Mouse (Mus musculus): ENCODE data around the gene Mrpl2.
A peak's percentile ranks its signal among the peaks of the same experiment; 100 is the strongest.

Mrpl2 gene

DNA sequence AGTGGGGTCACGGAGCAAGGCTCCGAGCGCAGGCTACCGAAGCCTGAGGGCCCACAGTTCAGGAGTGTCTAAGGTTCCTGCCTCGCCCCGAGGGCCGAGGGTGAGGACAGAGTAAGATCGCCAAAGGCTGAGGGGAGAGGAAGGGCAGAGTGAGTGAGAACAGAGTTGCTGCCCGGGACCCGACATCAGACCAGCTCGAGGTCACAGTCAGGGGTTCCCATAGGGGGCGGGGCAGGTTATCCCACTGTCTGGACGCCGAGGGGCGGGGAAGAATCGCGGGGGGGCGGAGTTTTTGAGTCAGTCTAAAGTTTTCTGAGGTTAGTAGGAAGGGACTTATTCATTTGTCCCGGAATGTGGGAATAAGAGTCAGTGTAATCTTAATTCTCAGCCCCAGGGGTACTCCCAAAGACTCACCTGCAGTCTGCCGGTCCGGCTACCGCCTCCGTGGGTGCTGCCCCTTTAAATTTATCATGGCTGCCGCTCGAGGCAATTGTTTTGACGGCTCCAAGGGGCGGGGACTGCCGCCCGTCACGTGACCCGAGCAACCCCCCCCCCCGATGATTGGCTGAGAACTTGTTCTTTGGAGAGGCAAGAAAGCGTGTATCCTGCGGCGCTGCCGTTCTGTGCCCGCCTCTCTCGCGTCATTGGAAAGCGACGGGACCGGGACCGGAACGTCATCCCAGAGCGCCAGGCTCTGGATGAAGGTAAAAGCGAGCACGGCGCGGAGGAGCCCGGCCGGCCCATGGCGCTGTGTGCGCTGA is at the start of gene Mrpl2, which contains the start of gene Klc4:
Gene Mrpl2 (plus strand): TSS at position 669 of the 761 bp plus-strand sequence.
Gene Klc4 (minus strand): TSS at position 462 of the 761 bp plus-strand sequence.
- peak; percentile 99 for DNase-seq

GRCm38 (mm10) chr17:46597956-46598355 is 48.1 kb upstream of the Mrpl2 start:
- DNase-seq = no peak

GRCm38 (mm10) chr17:46598963-46599362 is 47.1 kb upstream of the Mrpl2 start:
- no peak for DNase-seq

DNA sequence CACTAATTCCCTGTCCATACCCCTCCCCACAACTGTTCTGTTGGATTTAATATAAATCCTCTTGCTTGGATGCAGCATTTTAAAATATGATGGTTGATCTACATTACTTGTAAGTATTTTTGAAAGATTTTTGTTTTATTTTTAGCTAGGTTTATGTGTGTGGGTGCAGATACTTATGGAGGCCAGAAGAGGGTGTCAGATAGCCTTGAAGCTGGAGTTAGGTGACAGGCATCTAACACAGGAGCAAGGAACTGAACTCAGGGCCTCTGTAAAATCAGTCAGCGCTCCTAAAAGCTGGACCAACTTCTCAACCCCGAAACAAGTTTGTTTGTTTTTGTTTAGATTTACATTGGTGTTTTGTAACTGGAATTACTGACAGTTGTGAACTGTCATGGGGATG is 45.5 kb upstream of the Mrpl2 start:
- no peak for DNase-seq

DNA sequence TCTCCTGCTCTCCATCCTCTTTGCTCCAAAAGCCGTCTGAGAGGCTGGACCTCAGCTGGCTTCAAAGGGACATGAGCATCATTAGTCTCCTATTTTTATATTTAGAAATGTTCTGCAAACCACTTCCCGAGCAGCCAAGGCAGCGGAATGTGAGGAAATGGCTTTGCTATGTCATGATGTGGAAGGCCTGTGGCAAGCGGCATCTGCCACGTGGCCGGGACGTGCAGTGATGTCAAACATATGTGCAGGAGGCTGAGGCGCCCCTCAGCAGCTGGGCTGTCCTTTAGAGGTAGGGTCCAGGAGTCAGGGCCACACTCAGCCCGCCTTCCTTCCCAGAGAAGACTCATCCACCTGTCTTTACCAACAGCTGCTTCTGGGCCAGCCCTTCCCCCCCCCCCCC is 43.8 kb upstream of the Mrpl2 start:
- peak; percentile 36 for DNase-seq

DNA sequence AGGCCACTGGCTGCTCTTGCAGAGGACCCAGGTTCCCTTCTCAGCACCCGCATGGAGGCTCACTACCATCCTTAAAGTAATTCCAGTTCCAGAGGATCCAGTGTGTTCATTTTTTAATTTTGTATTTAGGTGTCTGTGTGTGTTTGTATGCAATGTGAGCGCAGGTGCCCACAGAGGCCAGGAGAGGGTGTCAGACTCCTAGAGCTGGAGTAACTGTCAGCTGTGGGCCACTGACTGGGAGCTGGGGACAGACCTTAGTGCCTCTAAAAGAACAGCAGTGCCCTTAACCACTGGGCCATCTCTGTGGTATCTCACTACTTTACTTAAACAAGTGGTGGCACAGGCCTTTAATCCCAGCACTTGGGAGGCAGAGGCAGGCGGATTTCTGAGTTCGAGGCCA is 42.8 kb upstream of the Mrpl2 start:
- DNase-seq = no peak

DNA sequence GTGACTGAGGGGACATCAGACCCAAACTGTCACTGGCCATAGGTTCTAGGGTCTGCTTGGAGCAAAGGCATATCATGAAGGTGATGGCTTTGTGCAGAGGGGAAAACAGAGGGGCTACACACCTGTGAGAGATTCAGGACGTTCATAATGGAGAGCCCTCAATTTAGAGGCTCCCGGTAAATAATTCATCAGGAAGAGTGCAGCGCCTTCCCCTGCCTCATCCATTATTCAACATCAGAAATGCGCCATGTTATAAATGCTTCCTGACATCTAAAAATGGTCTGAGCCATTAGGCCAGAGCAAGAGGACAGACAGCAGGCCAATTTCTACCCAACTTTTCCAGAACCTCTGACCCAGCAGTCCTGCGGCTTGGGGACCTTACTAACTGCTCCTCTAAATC is 40.9 kb upstream of the Mrpl2 start:
- no peak for DNase-seq

DNA sequence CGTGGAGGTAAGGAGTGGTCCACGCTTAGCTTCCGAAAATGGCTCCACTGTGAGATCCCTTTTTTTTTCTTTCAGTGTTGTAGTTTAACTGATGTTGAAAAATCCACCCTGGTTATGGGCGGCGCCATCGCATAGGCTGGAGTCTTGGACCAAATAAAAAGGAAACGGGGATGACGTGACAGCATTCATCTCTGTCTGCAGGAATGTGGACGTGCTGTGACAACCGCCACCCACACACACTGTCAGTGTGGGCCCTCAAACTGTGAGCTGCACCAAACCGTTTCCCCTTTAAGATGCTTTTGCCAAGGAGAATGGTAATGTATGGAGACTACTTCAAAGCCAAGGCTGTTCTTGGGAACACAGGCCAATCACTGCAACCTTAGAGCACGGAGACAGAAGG is 40.0 kb upstream of the Mrpl2 start:
- DNase-seq = no peak

DNA sequence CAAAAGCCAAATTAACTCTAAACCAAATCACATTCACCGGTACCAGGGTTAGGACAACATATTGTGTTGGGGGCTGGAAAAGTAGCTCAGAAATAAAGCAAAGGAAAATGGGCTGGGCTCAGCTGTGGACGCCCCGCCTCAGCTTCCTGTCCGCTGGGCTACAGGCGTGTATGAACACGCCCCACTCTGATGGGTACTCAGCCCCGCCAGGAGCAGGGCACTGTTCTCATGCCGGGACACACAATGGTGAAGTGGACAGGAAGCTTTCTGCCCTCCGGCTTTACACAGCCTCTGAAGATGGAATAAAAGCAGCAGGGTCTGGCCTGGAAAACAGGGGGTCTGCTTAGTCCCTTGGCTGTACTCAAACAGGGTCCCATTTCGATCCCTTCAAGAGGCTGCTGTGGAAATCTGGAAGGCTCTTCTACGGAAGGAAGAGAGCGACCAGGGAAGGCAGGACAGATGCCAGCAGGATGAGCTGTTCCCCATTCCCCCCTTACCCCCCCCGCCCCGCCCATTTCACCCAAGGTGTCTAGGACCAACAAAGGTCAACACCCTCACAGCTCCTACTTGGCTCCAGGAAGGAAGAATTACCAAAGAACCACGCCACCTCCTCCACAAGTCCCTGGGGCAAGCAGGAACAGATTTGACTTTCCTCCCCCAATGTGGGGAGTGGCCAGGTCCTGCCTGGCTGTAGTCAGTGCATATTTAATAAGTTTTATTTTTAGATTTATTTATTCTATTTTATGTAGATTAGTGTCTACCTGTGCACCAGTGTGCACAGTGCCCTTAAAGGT is 36.1 kb upstream of the Mrpl2 start:
- DNase-seq = peak; percentile 49

GRCm38 (mm10) chr17:46611316-46611715 is 34.7 kb upstream of the Mrpl2 start:
- no peak for DNase-seq

GRCm38 (mm10) chr17:46612189-46612588 is 33.8 kb upstream of the Mrpl2 start:
- no peak for DNase-seq

DNA sequence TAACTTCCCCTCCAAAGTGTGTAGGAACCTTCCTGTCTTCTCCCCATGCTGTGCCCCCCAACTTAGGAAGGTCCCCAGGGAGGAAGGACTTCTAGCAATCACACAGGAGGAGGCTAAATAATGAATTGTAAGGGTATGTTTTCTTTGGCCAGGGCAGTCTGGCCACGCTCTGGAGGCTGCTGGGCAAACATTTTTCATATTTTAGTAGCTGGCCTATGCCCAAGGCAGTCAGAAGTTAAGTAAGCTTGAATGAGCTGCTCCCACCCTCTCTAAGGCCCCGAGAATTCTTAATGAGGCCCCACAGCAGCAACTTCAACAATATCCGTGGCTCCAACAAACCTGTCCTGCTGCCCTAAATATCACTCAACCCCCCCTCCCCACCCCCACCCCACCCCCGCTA is 33.2 kb upstream of the Mrpl2 start:
- peak; percentile 53 for DNase-seq

DNA sequence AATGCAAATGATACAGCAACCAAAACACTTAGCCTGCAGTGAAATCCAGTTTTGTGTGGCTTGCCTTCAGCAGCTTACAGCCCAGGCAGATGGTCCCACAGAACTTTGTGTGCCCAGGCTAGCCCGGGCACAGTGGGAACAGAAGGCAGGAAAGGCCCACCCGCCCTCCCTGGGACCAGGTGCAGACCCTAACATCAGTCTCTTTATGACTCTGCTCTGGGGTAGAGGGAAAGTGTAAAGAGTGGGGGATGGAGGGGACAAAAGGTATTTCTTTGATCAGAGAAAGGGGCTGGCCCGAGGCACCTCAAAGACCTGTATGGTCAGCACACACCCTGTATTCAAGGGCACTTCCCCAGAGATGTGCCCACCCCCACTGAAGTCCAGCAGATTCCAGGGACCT is 32.8 kb upstream of the Mrpl2 start:
- DNase-seq = no peak

DNA sequence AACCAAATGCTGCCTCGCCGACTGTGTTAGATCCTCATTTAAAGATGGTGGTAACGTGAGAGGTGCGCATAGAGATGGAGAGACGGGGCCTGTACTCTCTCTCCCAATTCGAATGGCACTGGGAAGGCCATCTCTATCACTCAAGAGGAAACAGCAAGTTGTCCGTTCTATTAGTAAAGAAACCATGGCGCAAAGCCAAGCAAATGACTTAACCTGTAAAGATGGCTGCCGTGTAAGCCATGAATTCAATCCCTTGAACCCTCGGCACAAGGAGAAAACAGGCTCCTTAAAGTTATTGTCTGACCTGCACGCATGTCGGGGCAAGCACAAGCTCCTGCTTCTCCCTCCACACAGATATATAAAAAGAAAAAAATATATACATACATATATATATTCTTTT is 28.2 kb upstream of the Mrpl2 start:
- DNase-seq = no peak

- DNase-seq = no peak
Measured at GRCm38 (mm10) chr17:46618394-46618768, 27.6 kb upstream of the Mrpl2 start.

- no peak for DNase-seq
Measured at GRCm38 (mm10) chr17:46618769-46619682, 27.0 kb upstream of the Mrpl2 start.

DNA sequence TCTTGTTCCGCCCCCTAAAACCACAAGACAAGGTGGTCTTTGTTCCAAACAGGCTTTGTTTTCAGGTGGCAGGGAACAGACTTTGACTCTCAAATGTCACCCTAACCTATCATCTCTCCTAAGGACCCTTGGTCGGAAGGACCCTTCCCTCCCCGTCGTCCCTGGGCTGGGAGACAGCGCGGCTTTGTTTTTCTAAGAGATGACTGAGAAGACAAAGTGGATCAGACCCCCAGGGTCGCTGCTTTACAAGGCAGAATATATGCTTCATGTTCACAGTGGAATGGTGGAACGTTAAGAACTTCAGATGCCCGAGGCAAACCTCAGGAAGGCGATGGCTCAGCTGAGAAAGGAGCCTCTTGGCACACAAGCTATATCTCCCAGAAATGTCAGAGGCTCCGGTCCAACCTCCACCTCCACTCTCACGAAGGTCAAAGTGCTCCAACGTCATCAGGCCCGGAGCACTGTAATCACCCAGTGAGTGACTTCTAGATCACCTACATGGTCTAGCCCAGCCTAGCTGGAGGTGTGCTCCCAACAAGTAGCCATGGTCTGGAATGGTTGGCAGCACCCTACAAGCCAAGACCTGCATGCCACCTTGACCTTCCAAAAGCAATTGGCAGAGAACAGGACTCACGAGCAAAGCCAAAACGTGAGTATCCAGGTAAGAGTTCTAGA is 26.2 kb upstream of the Mrpl2 start:
- no peak for DNase-seq

GRCm38 (mm10) chr17:46621324-46621723 is 24.7 kb upstream of the Mrpl2 start:
- no peak for DNase-seq

- no peak for DNase-seq
Measured at GRCm38 (mm10) chr17:46622269-46622668, 23.8 kb upstream of the Mrpl2 start.

- DNase-seq = no peak
Measured at GRCm38 (mm10) chr17:46623819-46624557, 22.0 kb upstream of the Mrpl2 start.

GRCm38 (mm10) chr17:46624598-46624997 is 21.4 kb upstream of the Mrpl2 start:
- no peak for DNase-seq

GRCm38 (mm10) chr17:46627409-46627808 is 18.6 kb upstream of the Mrpl2 start:
- no peak for DNase-seq

Measured in kidney, adult 9 months (tissue).